18 mouse cellular contexts compared by ENCODE assay signal in genomic region chr7:127144412-127144811, GRCm38 (mm10). TPM values are rescaled to one million over a fixed set of nuclear protein-coding genes. Genes with fewer than 3 reads are reported as not detected.
DNase-seq lines count a peak whose midpoint lies in the region; ATAC-seq and TF ChIP-seq lines count a peak whose summit lies in the region.
"Had no signal": no experiment of that assay in that cellular context is flagged by ENCODE, and none has a peak within 500 bp of the region (broad histone marks: within the 10 kb centered on the region; RNA-seq: fewer than 3 reads in every experiment).

No protein-coding gene starts in this region.

- 63% methylated on average over 7 of the region's 7 CpGs for WGBS in lung, adult 2 months
- 86% methylated on average over 7 of the region's 7 CpGs for WGBS in forebrain, embryonic 14.5 days

- no peak overlapping the region for H3K9ac ChIP-seq in forebrain, embryonic 14.5 days (ENCODE audit: low read length)
- H3K9ac ChIP-seq: embryonic facial prominence, embryonic 12.5 days; forebrain, embryonic 13.5 days; heart, embryonic 12.5 days had no signal

- no peaks in the 10 kb centered on the region for H3K36me3 ChIP-seq in forebrain, embryonic 14.5 days (ENCODE audit: control insufficient read depth, insufficient read depth, low read length)
- H3K36me3 ChIP-seq: embryonic facial prominence, embryonic 12.5 days; heart, embryonic 12.5 days had no signal

- no peak for DNase-seq in lung, adult 2 months
- no peak for DNase-seq in lung, postnatal 36 days
- DNase-seq in thymus, postnatal 4 days = peak; percentile 48
- no peak for DNase-seq in lung, postnatal 4 days
- DNase-seq in cerebellum, postnatal 10 days = no peak
- DNase-seq in forebrain, embryonic 14.5 days (ENCODE audit: low spot score) = no peak
- DNase-seq: cerebellum, postnatal 14 days; gastrocnemius, postnatal 10 days had no signal

- no peak overlapping the region for H3K4me2 ChIP-seq in forebrain, embryonic 14.5 days (ENCODE audit: low read length)
- H3K4me2 ChIP-seq: embryonic facial prominence, embryonic 12.5 days; forebrain, embryonic 13.5 days; heart, embryonic 12.5 days had no signal

- no peaks in the 10 kb centered on the region for H3K4me1 ChIP-seq in lung, adult 2 months (ENCODE audit: control insufficient read depth, insufficient read depth, low read length)
- H3K4me1 ChIP-seq in forebrain, embryonic 14.5 days (ENCODE audit: control insufficient read depth, insufficient read depth, low read length) = no peaks in the 10 kb centered on the region
- H3K4me1 ChIP-seq: embryonic facial prominence, embryonic 12.5 days; forebrain, embryonic 13.5 days had no signal

- H3K27me3 ChIP-seq in forebrain, embryonic 14.5 days (replicated peaks; ENCODE audit: control insufficient read depth, insufficient read depth, low read length) = no peaks in the 10 kb centered on the region
- H3K27me3 ChIP-seq: embryonic facial prominence, embryonic 12.5 days; forebrain, embryonic 13.5 days; heart, embryonic 12.5 days; megakaryocyte, embryonic 14.5 days had no signal

- H3K9me3 ChIP-seq in forebrain, embryonic 14.5 days (replicated peaks; ENCODE audit: control insufficient read depth, low read length) = no peaks in the 10 kb centered on the region
- H3K9me3 ChIP-seq: embryonic facial prominence, embryonic 12.5 days; forebrain, embryonic 13.5 days; heart, embryonic 12.5 days; megakaryocyte, embryonic 14.5 days had no signal

- TF ChIP-seq CTCF in lung, adult 2 months (IDR thresholded peaks at IDR 0.05; ENCODE audit: insufficient read depth, low read length) = no peak

- H3K4me3 ChIP-seq in lung, adult 2 months (replicated peaks; ENCODE audit: extremely low read depth, low read depth, low read length) = peak overlapping the region; percentile 24
- no peak overlapping the region for H3K4me3 ChIP-seq in forebrain, embryonic 14.5 days (ENCODE audit: low read depth, low read length)
- H3K4me3 ChIP-seq: embryonic facial prominence, embryonic 12.5 days; forebrain, embryonic 13.5 days; heart, embryonic 12.5 days; megakaryocyte, embryonic 14.5 days; myocyte had no signal

- TF ChIP-seq POLR2A in lung, adult 2 months (IDR thresholded peaks at IDR 0.05; ENCODE audit: borderline replicate concordance, extremely low read depth, low read depth, low read length) = no peak

- peak; percentile 24; the same call in 1 of the 2 replicates for ATAC-seq in granulocyte monocyte progenitor cell, adult 5-6 weeks (replicated peaks; ENCODE audit: poor library complexity, severe bottlenecking)
- peak; percentile 53; the same call in 1 of the 2 replicates for ATAC-seq in megakaryocyte-erythroid progenitor cell, adult 5-6 weeks (replicated peaks; ENCODE audit: low FRiP score, low TSS enrichment, poor library complexity, severe bottlenecking)
- no peak for ATAC-seq in forebrain, embryonic 14.5 days
- ATAC-seq: forebrain, embryonic 13.5 days; intestine, postnatal 0 days had no signal

- no peak overlapping the region for H3K27ac ChIP-seq in forebrain, embryonic 14.5 days (ENCODE audit: low read depth, low read length)
- H3K27ac ChIP-seq: embryonic facial prominence, embryonic 12.5 days; forebrain, embryonic 13.5 days had no signal

RNA-seq across cellular contexts. Expression of gene Spn, which starts 6.8 kb away (rescaled TPM):
- 11.8 and 13.2 TPM in 2 replicates for polyA plus RNA-seq in lung, adult 2 months (2012; rRNA removed)
- total RNA-seq in granulocyte monocyte progenitor cell, adult 5-6 weeks (2014; fragmentation: Nextera tagmentation) = 123 and 159 TPM in 2 replicates
- 293 and 356 TPM in 2 replicates for total RNA-seq in granulocyte monocyte progenitor cell, adult 5-6 weeks (2017)
- total RNA-seq in megakaryocyte-erythroid progenitor cell, adult 5-6 weeks (2014; fragmentation: Nextera tagmentation) = 134 and 142 TPM in 2 replicates
- total RNA-seq in megakaryocyte-erythroid progenitor cell, adult 5-6 weeks (2017) = 294 and 351 TPM in 2 replicates
- polyA plus RNA-seq in forebrain, embryonic 14.5 days (2014; fragmentation: Nextera tagmentation; extraction: Ambion mirVana) = not detected in 2 replicates
- polyA plus RNA-seq: embryonic facial prominence, embryonic 12.5 days had no signal

RNA-seq across cellular contexts. Expression of gene Qprt, which starts 22.4 kb away (rescaled TPM):
- polyA plus RNA-seq in lung, adult 2 months (2012; rRNA removed) = 0.57 and 0.93 TPM in 2 replicates
- 2.7 and 3.1 TPM in 2 replicates for total RNA-seq in granulocyte monocyte progenitor cell, adult 5-6 weeks (2014; fragmentation: Nextera tagmentation)
- 0.21 and 1.6 TPM in 2 replicates for total RNA-seq in granulocyte monocyte progenitor cell, adult 5-6 weeks (2017)
- total RNA-seq in megakaryocyte-erythroid progenitor cell, adult 5-6 weeks (2014; fragmentation: Nextera tagmentation) = 4.4 and 8.2 TPM in 2 replicates
- 1.7 and 5.3 TPM in 2 replicates for total RNA-seq in megakaryocyte-erythroid progenitor cell, adult 5-6 weeks (2017)
- 0.66 and 0.91 TPM in 2 replicates for polyA plus RNA-seq in forebrain, embryonic 14.5 days (2014; fragmentation: Nextera tagmentation; extraction: Ambion mirVana)

RNA-seq across cellular contexts. Expression of gene Cd2bp2, which starts 51.4 kb away (rescaled TPM):
- polyA plus RNA-seq in lung, adult 2 months (2012; rRNA removed) = 20.7 and 31.0 TPM in 2 replicates
- 21.1 and 44.7 TPM in 2 replicates for total RNA-seq in granulocyte monocyte progenitor cell, adult 5-6 weeks (2014; fragmentation: Nextera tagmentation)
- total RNA-seq in granulocyte monocyte progenitor cell, adult 5-6 weeks (2017) = 44.1 and 58.2 TPM in 2 replicates
- total RNA-seq in megakaryocyte-erythroid progenitor cell, adult 5-6 weeks (2014; fragmentation: Nextera tagmentation) = 49.6 and 54.8 TPM in 2 replicates
- total RNA-seq in megakaryocyte-erythroid progenitor cell, adult 5-6 weeks (2017) = 51.8 and 63.3 TPM in 2 replicates
- polyA plus RNA-seq in forebrain, embryonic 14.5 days (2014; fragmentation: Nextera tagmentation; extraction: Ambion mirVana) = 73.6 and 78.6 TPM in 2 replicates

RNA-seq across cellular contexts. Expression of gene AI467606, which starts 53.3 kb away (rescaled TPM):
- 45.0 and 49.9 TPM in 2 replicates for polyA plus RNA-seq in lung, adult 2 months (2012; rRNA removed)
- total RNA-seq in granulocyte monocyte progenitor cell, adult 5-6 weeks (2014; fragmentation: Nextera tagmentation) = 19.3 and 22.1 TPM in 2 replicates
- 23.5 and 25.9 TPM in 2 replicates for total RNA-seq in granulocyte monocyte progenitor cell, adult 5-6 weeks (2017)
- total RNA-seq in megakaryocyte-erythroid progenitor cell, adult 5-6 weeks (2014; fragmentation: Nextera tagmentation) = 17.6 and 18.5 TPM in 2 replicates
- total RNA-seq in megakaryocyte-erythroid progenitor cell, adult 5-6 weeks (2017) = 14.2 and 17.9 TPM in 2 replicates
- polyA plus RNA-seq in forebrain, embryonic 14.5 days (2014; fragmentation: Nextera tagmentation; extraction: Ambion mirVana) = 1.5 and 2.2 TPM in 2 replicates

RNA-seq across cellular contexts. Expression of gene Zg16, which starts 57.3 kb away (rescaled TPM):
- 0.37 and 19.0 TPM in 2 replicates for polyA plus RNA-seq in lung, adult 2 months (2012; rRNA removed)
- not detected in 2 replicates for total RNA-seq in granulocyte monocyte progenitor cell, adult 5-6 weeks (2014; fragmentation: Nextera tagmentation)
- total RNA-seq in granulocyte monocyte progenitor cell, adult 5-6 weeks (2017) = 1.6 and 2.5 TPM in 2 replicates
- total RNA-seq in megakaryocyte-erythroid progenitor cell, adult 5-6 weeks (2014; fragmentation: Nextera tagmentation) = 61.9 and 97.7 TPM in 2 replicates
- total RNA-seq in megakaryocyte-erythroid progenitor cell, adult 5-6 weeks (2017) = 27.8 and 47.2 TPM in 2 replicates
- not detected in 2 replicates for polyA plus RNA-seq in forebrain, embryonic 14.5 days (2014; fragmentation: Nextera tagmentation; extraction: Ambion mirVana)
- total RNA-seq: gastrocnemius, postnatal 10 days; left cerebral cortex, postnatal 10 days had no signal
- polyA plus RNA-seq: embryonic facial prominence, embryonic 12.5 days; forebrain, embryonic 13.5 days; heart, embryonic 12.5 days; hindbrain, embryonic 11.5 days; myocyte had no signal
